Mouse (Mus musculus) C2C12 (cell line): Measurements from ENCODE around the gene Gm17651.

Experiments used
- CTCF ChIP-seq: IDR thresholded peaks from one replicate; pipeline ENCODE4 v1.5.1; 2011; ENCODE audit not compliant: control insufficient read depth, insufficient read depth, insufficient read length
- MAX ChIP-seq: IDR thresholded peaks from one replicate; pipeline ENCODE4 v1.6.1; 2011; ENCODE audit warnings: mild to moderate bottlenecking, control low read depth
- MYOD1 ChIP-seq: IDR thresholded peaks from one replicate; pipeline ENCODE4 v1.6.1; 2011; ENCODE audit warnings: low read depth; ENCODE audit not compliant: control insufficient read depth, insufficient read length
- MYOG ChIP-seq: IDR thresholded peaks from one replicate; pipeline ENCODE4 v1.6.1; 2011; ENCODE audit not compliant: control insufficient read depth, insufficient read length; ENCODE audit errors: extremely low read depth

GRCm38 (mm10) chr3:97628391-97629001 lies 46.0 kb downstream of the Gm17651 start, which contains the start of gene Fmo5:
- no peak for TF ChIP-seq CTCF
- TF ChIP-seq MAX = no peak
- no peak for TF ChIP-seq MYOD1
- TF ChIP-seq MYOG = no peak
